Mouse (Mus musculus) MEL (cell line): Measurements from ENCODE around the gene Ergic1. TPM values are rescaled to one million over a fixed set of nuclear protein-coding genes. Genes with fewer than 3 reads are reported as not detected.

Experiments
- DNase-seq: peaks from one replicate; pipeline ENCODE4 v3.0.0; 2011; ENCODE audit warnings: low read depth, low spot score
- H3K27ac ChIP-seq: 2 replicates; pipeline ENCODE4 v1.5.1; 2012; ENCODE audit warnings: low read depth, mild to moderate bottlenecking, control low read depth, low read length, moderate library complexity; ENCODE audit not compliant: control insufficient read depth
- H3K27me3 ChIP-seq, 2 experiments: fragments of 150-350 bp in 1 of 2; sonication (generic) in 1 of 2; 2 replicates each; pipeline ENCODE4 v1.6.1; 2012; ENCODE audit warnings: low read length in 2 of 2, mild to moderate bottlenecking in 2 of 2, improper control_type of control experiment in 1 of 2, moderate library complexity in 1 of 2; ENCODE audit not compliant: insufficient read depth in 2 of 2, control insufficient read depth in 1 of 2
- H3K36me3 ChIP-seq, 2 experiments: 2 replicates each; pipeline ENCODE4 v1.6.1; 2012 to 2014; ENCODE audit warnings: low read length in 2 of 2, improper control_type of control experiment in 1 of 2, inconsistent platforms in 1 of 2, mild to moderate bottlenecking in 1 of 2; ENCODE audit not compliant: insufficient read depth in 2 of 2, control insufficient read depth in 1 of 2
- H3K4me1 ChIP-seq, 2 experiments: fragments of 150-350 bp in 1 of 2; sonication (generic) in 1 of 2; 2 replicates each; pipeline ENCODE4 v1.6.1; 2012; ENCODE audit warnings: low read length in 2 of 2, improper control_type of control experiment in 1 of 2, mild to moderate bottlenecking in 1 of 2; ENCODE audit not compliant: insufficient read depth in 2 of 2, control insufficient read depth in 1 of 2
- H3K4me3 ChIP-seq, 2 experiments: fragments of 150-350 bp in 1 of 2; sonication (generic) in 1 of 2; 2 replicates each; pipeline ENCODE4 v1.5.1; 2012; ENCODE audit warnings: low read depth in 2 of 2, low read length in 2 of 2, mild to moderate bottlenecking in 2 of 2, moderate library complexity in 2 of 2, control low read depth in 1 of 2, improper control_type of control experiment in 1 of 2; ENCODE audit not compliant: control insufficient read depth in 1 of 2, insufficient read depth in 1 of 2
- H3K79me2 ChIP-seq: 2 replicates; pipeline ENCODE4 v1.6.1; 2012; ENCODE audit warnings: mild to moderate bottlenecking, low read length, moderate library complexity; ENCODE audit not compliant: control insufficient read depth, poor library complexity, insufficient read depth
- H3K9ac ChIP-seq: 2 replicates; pipeline ENCODE4 v1.6.1; 2012; ENCODE audit warnings: low read depth, mild to moderate bottlenecking, control low read depth, low read length, moderate library complexity; ENCODE audit not compliant: control insufficient read depth, poor library complexity, severe bottlenecking
- H3K9me3 ChIP-seq: fragments of 150-350 bp; sonication (generic); replicated peaks from 2 replicates; pipeline ENCODE4 v1.6.1; 2012; ENCODE audit warnings: mild to moderate bottlenecking, low read length, improper control_type of control experiment, moderate library complexity; ENCODE audit not compliant: insufficient read depth
- CHD1 ChIP-seq: IDR thresholded peaks from 2 replicates; pipeline ENCODE4 v1.6.1; 2012; ENCODE audit warnings: low read depth, mild to moderate bottlenecking, inconsistent platforms, low read length, improper control_type of control experiment
- CHD2 ChIP-seq: IDR thresholded peaks from 2 replicates; pipeline ENCODE4 v1.6.1; 2011; ENCODE audit warnings: low read length, improper control_type of control experiment
- CTCF ChIP-seq, 3 experiments: IDR thresholded peaks in 2 of 3; conservative IDR thresholded peaks in 1 of 3; 2 replicates each; pipeline ENCODE4 v1.5.1; 2011 to 2012; ENCODE audit warnings: low read length in 3 of 3, low read depth in 2 of 3, mild to moderate bottlenecking in 2 of 3, improper control_type of control experiment in 1 of 3, inconsistent platforms in 1 of 3, mixed read lengths in 1 of 3, moderate library complexity in 1 of 3; ENCODE audit not compliant: control insufficient read depth in 1 of 3, insufficient read depth in 1 of 3, poor library complexity in 1 of 3, severe bottlenecking in 1 of 3
- ELF1 ChIP-seq: IDR thresholded peaks from 2 replicates; pipeline ENCODE4 v1.6.1; 2014; ENCODE audit warnings: low read depth, mild to moderate bottlenecking, inconsistent platforms, low read length, improper control_type of control experiment, moderate library complexity
- ETS1 ChIP-seq: IDR thresholded peaks from 2 replicates; pipeline ENCODE4 v1.6.1; 2012; ENCODE audit warnings: low read depth, mild to moderate bottlenecking, inconsistent platforms, low read length, improper control_type of control experiment, moderate library complexity
- HCFC1 ChIP-seq: IDR thresholded peaks from 2 replicates; pipeline ENCODE4 v1.6.1; 2012; ENCODE audit warnings: low read depth, mild to moderate bottlenecking, inconsistent platforms, low read length, improper control_type of control experiment, moderate library complexity
- JUND ChIP-seq: IDR thresholded peaks from 2 replicates; pipeline ENCODE4 v1.6.1; 2011; ENCODE audit warnings: low read depth, mild to moderate bottlenecking, improper control_type of control experiment, low read length
- KAT2A ChIP-seq: conservative IDR thresholded peaks from 2 replicates; pipeline ENCODE4 v1.6.1; 2012; ENCODE audit warnings: low read depth, low read length, improper control_type of control experiment, inconsistent platforms
- MAFK ChIP-seq: IDR thresholded peaks from 2 replicates; pipeline ENCODE4 v1.6.1; 2011; ENCODE audit warnings: low read depth, mild to moderate bottlenecking, low read length, improper control_type of control experiment, borderline replicate concordance
- MAX ChIP-seq: IDR thresholded peaks from 2 replicates; pipeline ENCODE4 v1.6.1; 2011; ENCODE audit warnings: low read length, improper control_type of control experiment
- MAZ ChIP-seq: IDR thresholded peaks from 2 replicates; pipeline ENCODE4 v1.6.1; 2012; ENCODE audit warnings: low read depth, mild to moderate bottlenecking, inconsistent platforms, low read length, improper control_type of control experiment
- MEF2A ChIP-seq: IDR thresholded peaks from 2 replicates; pipeline ENCODE4 v1.6.1; 2014; ENCODE audit warnings: low read depth, mild to moderate bottlenecking, inconsistent platforms, low read length, improper control_type of control experiment; ENCODE audit not compliant: poor library complexity, insufficient replicate concordance, severe bottlenecking; ENCODE audit errors: extremely low read depth
- NELFE ChIP-seq: IDR thresholded peaks from 2 replicates; pipeline ENCODE4 v1.6.1; 2011; ENCODE audit warnings: low read depth, low read length, improper control_type of control experiment
- NRF1 ChIP-seq: IDR thresholded peaks from 2 replicates; pipeline ENCODE4 v1.6.1; 2014; ENCODE audit warnings: low read depth, mild to moderate bottlenecking, inconsistent platforms, low read length, improper control_type of control experiment, moderate library complexity; ENCODE audit not compliant: poor library complexity, insufficient read depth, severe bottlenecking
- POLR2A ChIP-seq, 2 experiments: IDR thresholded peaks; 2 replicates each; pipeline ENCODE4 v1.6.1; 2011 to 2012; ENCODE audit warnings: low read length in 2 of 2, mild to moderate bottlenecking in 2 of 2, control low read depth in 1 of 2, improper control_type of control experiment in 1 of 2, low read depth in 1 of 2, moderate library complexity in 1 of 2; ENCODE audit not compliant: control insufficient read depth in 1 of 2, insufficient read depth in 1 of 2, poor library complexity in 1 of 2
- SMC3 ChIP-seq: IDR thresholded peaks from 2 replicates; pipeline ENCODE4 v1.6.1; 2011; ENCODE audit warnings: low read depth, low read length, improper control_type of control experiment
- TAL1 ChIP-seq: IDR thresholded peaks from 2 replicates; pipeline ENCODE4 v1.6.1; 2012; ENCODE audit warnings: mild to moderate bottlenecking, inconsistent platforms, low read length, moderate library complexity, mixed read lengths
- TBP ChIP-seq: IDR thresholded peaks from 2 replicates; pipeline ENCODE4 v1.8.0; 2011; ENCODE audit warnings: low read depth, low read length, improper control_type of control experiment
- TCF12 ChIP-seq: IDR thresholded peaks from 2 replicates; pipeline ENCODE4 v1.6.1; 2014; ENCODE audit warnings: low read depth, mild to moderate bottlenecking, inconsistent platforms, low read length, improper control_type of control experiment, moderate library complexity
- UBTF ChIP-seq: IDR thresholded peaks from 2 replicates; pipeline ENCODE4 v1.6.1; 2012; ENCODE audit warnings: low read depth, mild to moderate bottlenecking, inconsistent platforms, low read length, improper control_type of control experiment, moderate library complexity, borderline replicate concordance; ENCODE audit not compliant: insufficient read depth
- USF2 ChIP-seq, 2 experiments: IDR thresholded peaks; 2 replicates each; pipeline ENCODE4 v1.6.1; 2011 to 2012; ENCODE audit warnings: improper control_type of control experiment in 2 of 2, low read length in 2 of 2, borderline replicate concordance in 1 of 2, inconsistent platforms in 1 of 2, low read depth in 1 of 2, mild to moderate bottlenecking in 1 of 2; ENCODE audit not compliant: insufficient read depth in 1 of 2
- ZMIZ1 ChIP-seq: IDR thresholded peaks from 2 replicates; pipeline ENCODE4 v1.6.1; 2012; ENCODE audit warnings: low read depth, mild to moderate bottlenecking, inconsistent platforms, low read length, improper control_type of control experiment, moderate library complexity
- ZNF384 ChIP-seq: IDR thresholded peaks from 2 replicates; pipeline ENCODE4 v1.6.1; 2012; ENCODE audit warnings: low read depth, mild to moderate bottlenecking, inconsistent platforms, low read length, improper control_type of control experiment
- polyA plus RNA-seq, 2 experiments: library from polyadenylated mRNA; stranded (reverse) in 1 of 2; unstranded in 1 of 2; fragments of >175 nt in 1 of 2; fragments of >200 nt in 1 of 2; gene quantifications; 2 replicates each; pipeline versions ENCODE4 v1.2.1 to v1.2.4; 2012; ENCODE audit warnings: low replicate concordance in 2 of 2, low read depth in 1 of 2; ENCODE audit not compliant: insufficient read length in 2 of 2, insufficient read depth in 1 of 2, missing spikeins in 1 of 2
- total RNA-seq: library from RNA; depleted of rRNA; stranded (reverse); fragments of 300-350 nt; gene quantifications from 2 replicates; pipeline ENCODE4 v1.2.3, GENCODE M21; 2012

Gene Ergic1
- total and polyA plus RNA-seq, 3 experiments, result 78.5 to 730 (median 95.6) TPM

- no peak overlapping the region for H3K27ac ChIP-seq
- no peak for DNase-seq
- H3K9me3 ChIP-seq, result no peaks in the 10 kb centered on the region
- TF ChIP-seq ZMIZ1, result no peak
- TF ChIP-seq TAL1, result no peak
- no peak for TF ChIP-seq MAX
- no peak for TF ChIP-seq KAT2A
- no peak for TF ChIP-seq USF2 (IDR thresholded peaks at IDR 0.05; ENCODE audit: borderline replicate concordance in 1 of 2, insufficient read depth in 1 of 2, low read depth in 1 of 2, low read length in 2 of 2)
- TF ChIP-seq ETS1, result no peak
- no peak for TF ChIP-seq JUND
- no peak for TF ChIP-seq TBP
- TF ChIP-seq SMC3, result no peak
- no peak for TF ChIP-seq ZNF384
- TF ChIP-seq MAZ, result no peak
- TF ChIP-seq HCFC1, result no peak
- no peak for TF ChIP-seq TCF12
- TF ChIP-seq ELF1, result no peak
- no peak for TF ChIP-seq CHD2
- TF ChIP-seq MAFK, result no peak
- no peak overlapping the region for H3K4me3 ChIP-seq
- peaks cover 0 to 5% of the 10 kb centered on the region in 2 experiments; a peak in 3 of 4 replicates for H3K36me3 ChIP-seq
- no peaks in the 10 kb centered on the region for H3K27me3 ChIP-seq
- no peaks in the 10 kb centered on the region for H3K79me2 ChIP-seq
- H3K9ac ChIP-seq, result no peak overlapping the region
- no peaks in the 10 kb centered on the region for H3K4me1 ChIP-seq
These were observed 82.2 kb downstream of the Ergic1 start for GRCm38 (mm10) chr17:26643456-26643855.

- TF ChIP-seq NELFE (no peak), NRF1 (no peak), USF2 (IDR thresholded peaks at IDR 0.05; ENCODE audit: borderline replicate concordance in 1 of 2, insufficient read depth in 1 of 2, low read depth in 1 of 2, low read length in 2 of 2) (no peak), JUND (no peak), MEF2A (no peak), MAX (no peak), TBP (no peak), POLR2A (IDR thresholded peaks at IDR 0.05; ENCODE audit: control insufficient read depth in 1 of 2, insufficient read depth in 1 of 2, low read depth in 1 of 2, low read length in 2 of 2, poor library complexity in 1 of 2) (no peak), CTCF (IDR thresholded peaks at IDR 0.05 in 2 of 3, conservative IDR thresholded peaks at IDR 0.05 in 1 of 3; ENCODE audit: control insufficient read depth in 1 of 3, insufficient read depth in 1 of 3, low read depth in 2 of 3, low read length in 3 of 3, poor library complexity in 1 of 3, severe bottlenecking in 1 of 3) (no peak), TCF12 (no peak), CHD1 (no peak), MAFK (no peak), UBTF (no peak)
- H3K36me3 ChIP-seq, result peaks cover 0 to 4% of the 10 kb centered on the region in 2 experiments; a peak in 3 of 4 replicates
- H3K4me3 ChIP-seq, result no peak overlapping the region
- no peaks in the 10 kb centered on the region for H3K27me3 ChIP-seq
- no peak for DNase-seq
- H3K27ac ChIP-seq, result no peak overlapping the region
- no peaks in the 10 kb centered on the region for H3K9me3 ChIP-seq
- H3K9ac ChIP-seq, result no peak overlapping the region
- no peaks in the 10 kb centered on the region for H3K79me2 ChIP-seq
- no peaks in the 10 kb centered on the region for H3K4me1 ChIP-seq
These were observed 82.7 kb downstream of the Ergic1 start for GRCm38 (mm10) chr17:26643993-26644392.
